Mouse (Mus musculus): ENCODE measurements around the gene Rel. TPM values are rescaled to one million over a fixed set of nuclear protein-coding genes. Genes with fewer than 3 reads are reported as not detected.

The Rel gene
- polyA plus RNA-seq, 1 experiment from 2014 or later = 0.60 TPM

DNA sequence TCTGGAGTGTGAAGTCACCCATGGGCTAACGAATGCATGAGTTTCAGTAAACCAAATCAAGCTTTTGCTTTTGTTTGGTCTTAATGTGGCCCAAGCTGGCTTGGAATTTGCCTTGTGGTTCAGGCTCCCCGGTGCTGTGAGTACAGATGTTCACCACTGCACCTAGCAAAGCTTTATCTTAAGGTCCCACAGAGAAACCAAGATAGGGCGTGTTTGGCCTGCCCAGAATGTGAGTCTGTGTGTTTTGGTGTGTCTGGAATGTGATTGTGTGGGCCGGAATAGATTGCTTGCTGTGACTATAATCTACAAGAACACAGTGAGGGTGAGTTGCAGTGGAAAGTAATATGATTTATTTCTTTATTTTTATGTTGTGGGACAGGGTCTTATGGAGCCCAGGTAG, 40.6 kb downstream of the Rel start:
- Histone ChIP-seq H3K4me3 (ENCODE audit: low read length) (no peak overlapping the region), H3K4me2 (ENCODE audit: low read depth, low read length) (no peak overlapping the region), H3K4me1 (ENCODE audit: control insufficient read depth, insufficient read depth, low read length) (no peaks in the 10 kb centered on the region), H3K27ac (ENCODE audit: low read length) (no peak overlapping the region), H3K9me3 (ENCODE audit: control insufficient read depth, low read length) (no peaks in the 10 kb centered on the region), H3K9ac (ENCODE audit: low read depth, low read length) (no peak overlapping the region), H3K27me3 (replicated peaks; ENCODE audit: control insufficient read depth, insufficient read depth, low read length) (no peaks in the 10 kb centered on the region), H3K36me3 (ENCODE audit: control insufficient read depth, insufficient read depth, low read length) (peaks cover 2% of the 10 kb centered on the region; the same call in 1 of the 2 replicates)
- 66% methylated on average over 4 of the region's 4 CpGs for WGBS
- ATAC-seq = 0 out of 2 replicates have a peak, but pooled peaks have one; percentile 36

GRCm38 (mm10) chr11:23728186-23728585, 42.6 kb downstream of the Rel start:
- Histone ChIP-seq H3K27me3 (replicated peaks; ENCODE audit: control insufficient read depth, insufficient read depth, low read length) (no peaks in the 10 kb centered on the region), H3K9me3 (ENCODE audit: control insufficient read depth, low read length) (no peaks in the 10 kb centered on the region), H3K27ac (ENCODE audit: low read length) (no peak overlapping the region), H3K4me2 (ENCODE audit: low read depth, low read length) (no peak overlapping the region), H3K9ac (ENCODE audit: low read depth, low read length) (no peak overlapping the region), H3K4me1 (ENCODE audit: control insufficient read depth, insufficient read depth, low read length) (no peaks in the 10 kb centered on the region), H3K4me3 (ENCODE audit: low read length) (no peak overlapping the region), H3K36me3 (ENCODE audit: control insufficient read depth, insufficient read depth, low read length) (peaks cover 2% of the 10 kb centered on the region; the same call in 1 of the 2 replicates)
- ATAC-seq = no peak
- 88% methylated on average over 2 of the region's 2 CpGs for WGBS

DNA sequence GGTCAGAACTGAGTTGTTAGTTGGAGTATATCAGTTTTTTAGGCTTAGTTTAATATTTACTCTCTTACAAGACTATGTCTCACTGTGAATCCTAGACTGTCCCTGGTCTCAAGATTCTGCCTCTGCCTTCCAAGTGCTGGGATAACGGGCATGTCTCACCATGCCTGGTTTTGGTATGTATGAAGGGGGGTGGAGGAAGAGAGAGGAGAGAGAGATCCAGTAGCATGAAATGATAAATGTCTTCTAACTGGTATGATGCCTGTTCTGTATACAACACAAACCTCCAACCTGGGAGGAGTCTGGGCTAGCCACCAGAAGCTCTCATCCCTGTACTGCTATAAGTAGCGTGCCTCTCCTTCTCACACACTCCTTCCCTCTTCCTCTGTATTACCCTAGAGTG, 44.3 kb downstream of the Rel start:
- no peak overlapping the region for H3K4me3 ChIP-seq (ENCODE audit: low read length)
- 84% methylated on average over 2 of the region's 2 CpGs for WGBS
- H3K9ac ChIP-seq (ENCODE audit: low read depth, low read length) = no peak overlapping the region
- H3K4me1 ChIP-seq (ENCODE audit: control insufficient read depth, insufficient read depth, low read length) = no peaks in the 10 kb centered on the region
- H3K36me3 ChIP-seq (ENCODE audit: control insufficient read depth, insufficient read depth, low read length) = peaks cover 2% of the 10 kb centered on the region; the same call in 1 of the 2 replicates
- H3K9me3 ChIP-seq (ENCODE audit: control insufficient read depth, low read length) = no peaks in the 10 kb centered on the region
- no peak overlapping the region for H3K27ac ChIP-seq (ENCODE audit: low read length)
- no peaks in the 10 kb centered on the region for H3K27me3 ChIP-seq (replicated peaks; ENCODE audit: control insufficient read depth, insufficient read depth, low read length)
- no peak overlapping the region for H3K4me2 ChIP-seq (ENCODE audit: low read depth, low read length)
- no peak for ATAC-seq

DNA sequence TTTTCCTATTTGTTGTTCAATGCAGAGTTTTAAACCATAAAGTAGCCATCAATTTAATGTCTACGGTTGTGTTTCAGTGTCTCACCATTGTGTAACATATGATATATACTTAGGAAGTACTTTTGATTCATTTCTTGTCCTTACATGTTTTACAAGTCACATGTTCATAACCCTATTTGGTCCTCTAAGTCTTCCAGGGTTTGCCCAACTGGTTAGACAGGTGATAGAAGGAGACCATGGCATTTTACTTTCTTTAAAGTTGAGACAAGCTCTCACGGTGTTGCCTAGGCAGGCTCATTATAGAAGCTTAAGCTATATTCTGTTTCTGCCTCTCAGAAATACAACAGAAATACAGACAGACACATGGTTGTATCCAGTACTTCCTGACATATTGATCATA, 44.9 kb downstream of the Rel start:
- Histone ChIP-seq H3K4me1 (ENCODE audit: control insufficient read depth, insufficient read depth, low read length) (no peaks in the 10 kb centered on the region), H3K27me3 (replicated peaks; ENCODE audit: control insufficient read depth, insufficient read depth, low read length) (no peaks in the 10 kb centered on the region), H3K27ac (ENCODE audit: low read length) (no peak overlapping the region), H3K9me3 (ENCODE audit: control insufficient read depth, low read length) (no peaks in the 10 kb centered on the region), H3K4me3 (ENCODE audit: low read length) (no peak overlapping the region), H3K4me2 (ENCODE audit: low read depth, low read length) (no peak overlapping the region), H3K36me3 (ENCODE audit: control insufficient read depth, insufficient read depth, low read length) (no peaks in the 10 kb centered on the region; the same call in 1 of the 2 replicates), H3K9ac (ENCODE audit: low read depth, low read length) (no peak overlapping the region)
- ATAC-seq = no peak
- WGBS = 95% methylated on average over 2 of the region's 2 CpGs

- Histone ChIP-seq H3K27me3 (replicated peaks; ENCODE audit: control insufficient read depth, insufficient read depth, low read length) (no peaks in the 10 kb centered on the region), H3K9ac (ENCODE audit: low read depth, low read length) (no peak overlapping the region), H3K9me3 (ENCODE audit: control insufficient read depth, low read length) (no peaks in the 10 kb centered on the region), H3K36me3 (ENCODE audit: control insufficient read depth, insufficient read depth, low read length) (peaks cover 4% of the 10 kb centered on the region; the same call in 1 of the 2 replicates), H3K4me1 (ENCODE audit: control insufficient read depth, insufficient read depth, low read length) (no peaks in the 10 kb centered on the region), H3K4me3 (ENCODE audit: low read length) (no peak overlapping the region), H3K4me2 (ENCODE audit: low read depth, low read length) (no peak overlapping the region), H3K27ac (ENCODE audit: low read length) (no peak overlapping the region)
- no peak for ATAC-seq
- WGBS = 41% methylated on average over 2 of the region's 2 CpGs
Observed at GRCm38 (mm10) chr11:23722326-23722725, 48.4 kb downstream of the Rel start.

- WGBS = 78% methylated on average over 3 of the region's 3 CpGs
- H3K4me1 ChIP-seq (ENCODE audit: control insufficient read depth, insufficient read depth, low read length) = no peaks in the 10 kb centered on the region
- H3K36me3 ChIP-seq (ENCODE audit: control insufficient read depth, insufficient read depth, low read length) = peaks cover 4% of the 10 kb centered on the region
- H3K9me3 ChIP-seq (ENCODE audit: control insufficient read depth, low read length) = no peaks in the 10 kb centered on the region
- no peak for ATAC-seq
- no peak overlapping the region for H3K4me3 ChIP-seq (ENCODE audit: low read length)
- H3K9ac ChIP-seq (ENCODE audit: low read depth, low read length) = no peak overlapping the region
- no peaks in the 10 kb centered on the region for H3K27me3 ChIP-seq (replicated peaks; ENCODE audit: control insufficient read depth, insufficient read depth, low read length)
- no peak overlapping the region for H3K4me2 ChIP-seq (ENCODE audit: low read depth, low read length)
- no peak overlapping the region for H3K27ac ChIP-seq (ENCODE audit: low read length)
Observed at GRCm38 (mm10) chr11:23719825-23720224, 50.9 kb downstream of the Rel start.

- Histone ChIP-seq H3K4me2 (ENCODE audit: low read depth, low read length) (no peak overlapping the region), H3K27ac (ENCODE audit: low read length) (no peak overlapping the region), H3K9me3 (ENCODE audit: control insufficient read depth, low read length) (no peaks in the 10 kb centered on the region), H3K27me3 (replicated peaks; ENCODE audit: control insufficient read depth, insufficient read depth, low read length) (no peaks in the 10 kb centered on the region), H3K4me1 (ENCODE audit: control insufficient read depth, insufficient read depth, low read length) (no peaks in the 10 kb centered on the region), H3K9ac (ENCODE audit: low read depth, low read length) (no peak overlapping the region), H3K36me3 (ENCODE audit: control insufficient read depth, insufficient read depth, low read length) (peaks cover 4% of the 10 kb centered on the region), H3K4me3 (ENCODE audit: low read length) (no peak overlapping the region)
- 93% methylated on average over 2 of the region's 2 CpGs for WGBS
- no peak for ATAC-seq
Observed at GRCm38 (mm10) chr11:23718856-23719255, 51.9 kb downstream of the Rel start.

GRCm38 (mm10) chr11:23712299-23712698, 58.5 kb downstream of the Rel start:
- Histone ChIP-seq H3K4me2 (ENCODE audit: low read depth, low read length) (no peak overlapping the region), H3K4me1 (ENCODE audit: control insufficient read depth, insufficient read depth, low read length) (no peaks in the 10 kb centered on the region), H3K36me3 (ENCODE audit: control insufficient read depth, insufficient read depth, low read length) (peaks cover 15% of the 10 kb centered on the region; the same call in 1 of the 2 replicates), H3K4me3 (ENCODE audit: low read length) (no peak overlapping the region), H3K9ac (ENCODE audit: low read depth, low read length) (no peak overlapping the region), H3K27me3 (replicated peaks; ENCODE audit: control insufficient read depth, insufficient read depth, low read length) (no peaks in the 10 kb centered on the region), H3K9me3 (ENCODE audit: control insufficient read depth, low read length) (no peaks in the 10 kb centered on the region), H3K27ac (ENCODE audit: low read length) (no peak overlapping the region)
- 87% methylated on average over 3 of the region's 3 CpGs for WGBS
- ATAC-seq = no peak

DNA sequence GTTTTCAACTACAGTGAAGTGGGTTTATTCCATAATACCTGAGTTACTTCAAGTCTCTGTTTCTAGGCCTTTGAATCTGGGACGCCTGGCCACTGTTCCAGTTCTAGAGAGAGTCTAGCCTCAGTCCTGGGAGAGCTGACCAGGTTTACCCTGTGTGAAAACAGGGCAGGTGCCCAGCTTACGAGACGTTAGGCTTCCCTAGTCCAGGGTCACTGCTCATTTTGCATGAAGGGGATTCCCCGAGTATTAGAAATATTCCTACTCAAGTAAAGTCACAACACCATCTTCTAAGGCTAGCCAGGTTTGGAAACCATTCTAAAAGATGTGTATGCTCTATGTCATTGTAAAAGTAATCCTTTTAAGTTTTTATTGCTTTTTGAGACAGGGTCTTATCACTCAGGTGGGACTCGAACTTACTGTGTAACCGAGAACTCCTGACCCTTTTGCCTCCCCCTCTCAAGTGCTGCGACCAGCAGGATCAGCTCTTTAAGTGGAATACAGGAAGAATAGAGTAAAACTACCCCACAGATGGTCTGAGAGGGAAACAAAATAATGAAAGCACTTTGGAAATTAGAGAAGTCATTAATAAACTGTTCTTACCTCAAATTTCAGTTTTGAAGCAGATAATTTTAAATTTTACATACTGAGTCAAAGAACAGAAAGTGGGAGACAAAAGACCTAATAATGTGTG, 66.0 kb downstream of the Rel start:
- Histone ChIP-seq H3K27me3 (replicated peaks; ENCODE audit: control insufficient read depth, insufficient read depth, low read length) (no peaks in the 10 kb centered on the region), H3K27ac (ENCODE audit: low read length) (no peak overlapping the region), H3K9ac (ENCODE audit: low read depth, low read length) (no peak overlapping the region), H3K4me1 (ENCODE audit: control insufficient read depth, insufficient read depth, low read length) (no peaks in the 10 kb centered on the region), H3K4me3 (ENCODE audit: low read length) (no peak overlapping the region), H3K9me3 (ENCODE audit: control insufficient read depth, low read length) (no peaks in the 10 kb centered on the region), H3K36me3 (ENCODE audit: control insufficient read depth, insufficient read depth, low read length) (0 out of 2 replicates have a peak, but pooled peaks cover 7% of the 10 kb centered on the region), H3K4me2 (ENCODE audit: low read depth, low read length) (no peak overlapping the region)
- WGBS = 81% methylated on average over 7 of the region's 7 CpGs
- no peak for ATAC-seq

- Histone ChIP-seq H3K9ac (ENCODE audit: low read depth, low read length) (no peak overlapping the region), H3K4me2 (ENCODE audit: low read depth, low read length) (no peak overlapping the region), H3K9me3 (ENCODE audit: control insufficient read depth, low read length) (no peaks in the 10 kb centered on the region), H3K4me1 (ENCODE audit: control insufficient read depth, insufficient read depth, low read length) (no peaks in the 10 kb centered on the region), H3K36me3 (ENCODE audit: control insufficient read depth, insufficient read depth, low read length) (no peaks in the 10 kb centered on the region), H3K4me3 (ENCODE audit: low read length) (no peak overlapping the region), H3K27ac (ENCODE audit: low read length) (no peak overlapping the region), H3K27me3 (replicated peaks; ENCODE audit: control insufficient read depth, insufficient read depth, low read length) (no peaks in the 10 kb centered on the region)
- WGBS = 88% methylated on average over 3 of the region's 3 CpGs
- no peak for ATAC-seq
Observed at GRCm38 (mm10) chr11:23701831-23702230, 68.9 kb downstream of the Rel start.
